Mouse (Mus musculus) testis, adult 2 months (tissue): Measurements from ENCODE around the gene Tph1. TPM values are rescaled to one million over a fixed set of nuclear protein-coding genes. Genes with fewer than 3 reads are reported as not detected.

ENCODE experiments used
- H3K27ac ChIP-seq: fragments of 200-500 bp; 2 replicates; pipeline ENCODE4 v1.5.1; 2012; ENCODE audit warnings: low read depth, low read length; ENCODE audit not compliant: control insufficient read depth, insufficient read depth
- H3K27me3 ChIP-seq: fragments of 200-500 bp; 2 replicates; pipeline ENCODE4 v1.6.1; 2012; ENCODE audit warnings: mild to moderate bottlenecking, low read length, moderate library complexity; ENCODE audit not compliant: control insufficient read depth, insufficient read depth
- H3K36me3 ChIP-seq: fragments of 200-500 bp; 2 replicates; pipeline ENCODE4 v1.6.1; 2012; ENCODE audit warnings: mild to moderate bottlenecking, low read length; ENCODE audit not compliant: control insufficient read depth, insufficient read depth
- H3K4me1 ChIP-seq: fragments of 200-500 bp; 2 replicates; pipeline ENCODE4 v1.6.1; 2012; ENCODE audit warnings: low read length; ENCODE audit not compliant: control insufficient read depth, insufficient read depth
- H3K4me3 ChIP-seq: fragments of 200-500 bp; 2 replicates; pipeline ENCODE4 v1.5.1; 2012; ENCODE audit warnings: low read depth, mild to moderate bottlenecking, low read length, moderate library complexity, mixed read lengths; ENCODE audit not compliant: control insufficient read depth
- CTCF ChIP-seq: fragments of 200-500 bp; IDR thresholded peaks from 2 replicates; pipeline ENCODE4 v1.5.1; 2012; ENCODE audit warnings: low read depth, mild to moderate bottlenecking, inconsistent platforms, low read length, moderate library complexity; ENCODE audit not compliant: control insufficient read depth, insufficient read depth, insufficient replicate concordance
- POLR2A ChIP-seq: fragments of 200-500 bp; IDR thresholded peaks from 2 replicates; pipeline ENCODE4 v1.6.1; 2012; ENCODE audit warnings: low read depth, mild to moderate bottlenecking, inconsistent platforms, low read length, moderate library complexity; ENCODE audit not compliant: control insufficient read depth
- polyA plus RNA-seq: library from polyadenylated mRNA; depleted of rRNA; stranded (reverse); fragments of >200 nt; gene quantifications from 2 replicates; pipeline ENCODE4 v1.2.3, GENCODE M21; 2012; rRNA removed

The Tph1 gene
- polyA plus RNA-seq = 0.22 TPM in 1 of 2 replicates, not detected in the other

DNA sequence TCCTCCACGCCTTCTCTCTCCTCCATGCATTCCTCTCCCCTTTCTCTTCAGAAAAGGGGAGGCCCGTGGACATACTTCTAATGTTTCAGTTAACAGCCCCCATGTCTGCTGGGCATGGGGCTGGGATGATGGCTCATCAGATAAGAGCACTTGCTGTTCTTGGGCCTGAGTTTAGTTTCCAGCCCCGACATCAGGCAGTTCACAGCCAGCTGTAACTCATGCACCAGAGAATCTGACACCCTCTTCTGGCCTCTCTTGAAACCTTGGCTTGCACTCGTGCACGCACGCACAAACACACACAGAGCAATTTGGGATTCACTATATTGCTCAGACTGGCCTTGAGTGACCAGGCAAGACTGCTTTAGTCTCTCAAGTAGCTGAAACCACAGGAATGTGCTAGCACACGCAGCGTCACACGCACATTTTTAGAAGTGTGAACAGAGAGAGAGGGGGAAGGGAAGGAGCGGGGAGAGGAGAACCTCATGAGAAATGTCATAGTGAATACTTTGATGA lies at the start of gene Tph1:
TSS of gene Tph1 (minus strand) at position 378 of the 513 bp plus-strand sequence.
- Histone ChIP-seq H3K4me1 (no peaks in the 10 kb centered on the region), H3K27ac (no peak within 1 kb of the TSS)
- TF ChIP-seq POLR2A = no peak
- TF ChIP-seq CTCF = no peak

DNA sequence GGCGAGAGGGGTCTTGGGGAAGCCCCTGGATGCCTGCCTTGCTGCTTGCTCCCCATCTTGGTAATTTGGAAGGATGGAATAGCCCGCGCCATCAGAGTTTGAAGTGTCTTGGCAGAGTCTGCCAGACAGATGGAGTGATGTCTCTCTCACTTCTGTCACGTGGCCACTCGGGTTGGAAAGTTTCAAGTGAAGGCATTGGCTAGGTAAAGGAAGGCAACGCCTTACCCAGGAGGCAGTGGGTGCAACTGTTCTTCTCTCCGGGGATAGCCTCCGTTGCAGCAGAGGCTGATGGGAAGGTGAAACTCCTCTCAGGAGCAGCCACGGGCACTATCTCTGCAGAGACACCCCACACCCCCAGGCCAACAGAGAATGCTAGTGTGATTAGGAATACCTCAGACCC lies 48.1 kb upstream of the Tph1 start:
- Histone ChIP-seq H3K27me3 (no peaks in the 10 kb centered on the region), H3K4me3 (no peak overlapping the region), H3K36me3 (no peaks in the 10 kb centered on the region), H3K4me1 (no peaks in the 10 kb centered on the region; the same call in none of the 2 replicates), H3K27ac (no peak overlapping the region)
- no peak for TF ChIP-seq CTCF
- TF ChIP-seq POLR2A = no peak

More for the DNA sequence above, at the start of gene Tph1:
- no peak within 1 kb of the TSS for H3K4me3 ChIP-seq
- no peaks in the 10 kb centered on the region for H3K27me3 ChIP-seq
- H3K36me3 ChIP-seq = no peaks in the 10 kb centered on the region

DNA sequence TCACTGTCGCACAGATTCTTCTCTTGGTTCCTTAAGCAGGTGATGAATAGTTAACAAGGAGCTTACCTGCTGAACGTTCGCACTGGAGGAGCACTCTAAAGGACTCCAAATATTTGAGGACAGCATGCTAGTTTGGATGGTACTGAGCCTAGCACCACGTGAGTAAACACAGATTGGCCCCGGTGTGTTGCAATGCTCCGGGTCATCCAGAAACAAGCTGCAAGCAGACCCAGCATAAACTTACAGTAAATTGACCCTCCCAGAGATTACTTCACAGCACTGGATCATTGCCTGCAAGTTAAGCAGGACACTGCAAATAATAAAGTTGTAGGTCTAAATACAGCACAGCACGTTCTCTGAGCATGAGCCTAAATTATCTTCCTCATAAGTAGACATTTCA lies 47.2 kb upstream of the Tph1 start:
- H3K4me1 ChIP-seq = no peaks in the 10 kb centered on the region; the same call in none of the 2 replicates
- TF ChIP-seq POLR2A = no peak
- no peak for TF ChIP-seq CTCF
- H3K36me3 ChIP-seq = no peaks in the 10 kb centered on the region
- H3K4me3 ChIP-seq = no peak overlapping the region
- H3K27me3 ChIP-seq = no peaks in the 10 kb centered on the region
- H3K27ac ChIP-seq = no peak overlapping the region

DNA sequence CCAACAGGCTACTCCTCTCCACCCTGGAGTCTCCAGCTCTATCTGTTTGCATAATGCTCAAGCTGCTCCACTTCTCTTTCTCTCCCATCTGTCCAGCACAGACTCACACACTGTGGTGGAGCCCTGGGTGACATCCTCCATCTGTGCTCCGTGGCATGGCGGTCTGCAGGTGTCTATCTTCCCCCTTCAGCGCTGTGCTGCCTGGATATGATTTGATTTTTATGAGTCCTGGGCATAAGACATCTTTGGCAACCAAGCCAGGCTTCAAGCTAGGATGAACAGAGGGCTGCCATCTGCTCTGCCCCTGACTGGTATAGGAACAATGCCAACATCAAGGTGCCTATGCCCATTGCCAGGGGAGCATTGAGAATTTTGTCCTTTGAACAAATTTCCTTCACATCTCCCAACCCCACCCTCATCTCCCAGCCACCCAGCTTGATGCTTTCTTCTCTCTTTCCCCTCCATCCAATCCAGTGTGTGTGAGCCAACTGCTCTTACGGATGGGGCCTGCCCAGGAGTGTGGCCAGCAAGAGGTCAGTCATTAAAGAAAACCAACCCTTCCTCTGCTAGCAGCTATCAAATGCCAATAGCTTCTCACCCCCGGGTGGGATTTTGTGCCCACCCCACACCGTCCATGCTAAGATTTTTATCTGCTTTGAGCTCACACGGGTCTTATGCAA lies 46.4 kb upstream of the Tph1 start:
- no peaks in the 10 kb centered on the region for H3K27me3 ChIP-seq

DNA sequence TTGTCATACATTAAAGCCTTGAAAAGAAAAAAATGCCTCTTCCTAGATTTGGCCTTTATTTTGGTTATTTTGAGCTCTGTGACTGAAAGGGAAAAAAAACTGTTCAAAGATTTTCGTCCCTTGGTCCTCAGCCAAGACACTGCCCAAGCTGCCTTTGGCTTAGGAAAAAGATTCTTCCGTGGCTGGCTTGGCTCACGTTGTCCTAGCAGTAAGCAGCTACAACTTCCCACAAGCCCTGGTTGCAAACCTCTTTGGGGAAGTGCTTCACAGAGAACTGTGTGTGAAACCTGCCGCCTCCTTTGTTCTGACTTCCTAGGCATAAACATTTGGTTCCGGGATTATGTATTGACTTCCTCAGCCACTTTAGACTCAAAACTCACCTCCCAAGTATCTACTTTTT lies 44.6 kb upstream of the Tph1 start:
- Histone ChIP-seq H3K4me3 (no peak overlapping the region), H3K27ac (no peak overlapping the region), H3K36me3 (no peaks in the 10 kb centered on the region), H3K4me1 (no peaks in the 10 kb centered on the region; the same call in none of the 2 replicates), H3K27me3 (no peaks in the 10 kb centered on the region)
- no peak for TF ChIP-seq CTCF
- TF ChIP-seq POLR2A = no peak

More for the DNA sequence above, 46.4 kb upstream of the Tph1 start:
- Histone ChIP-seq H3K4me3 (no peak overlapping the region), H3K4me1 (no peaks in the 10 kb centered on the region; the same call in none of the 2 replicates), H3K36me3 (no peaks in the 10 kb centered on the region), H3K27ac (no peak overlapping the region)
- TF ChIP-seq POLR2A (no peak), CTCF (no peak)

DNA sequence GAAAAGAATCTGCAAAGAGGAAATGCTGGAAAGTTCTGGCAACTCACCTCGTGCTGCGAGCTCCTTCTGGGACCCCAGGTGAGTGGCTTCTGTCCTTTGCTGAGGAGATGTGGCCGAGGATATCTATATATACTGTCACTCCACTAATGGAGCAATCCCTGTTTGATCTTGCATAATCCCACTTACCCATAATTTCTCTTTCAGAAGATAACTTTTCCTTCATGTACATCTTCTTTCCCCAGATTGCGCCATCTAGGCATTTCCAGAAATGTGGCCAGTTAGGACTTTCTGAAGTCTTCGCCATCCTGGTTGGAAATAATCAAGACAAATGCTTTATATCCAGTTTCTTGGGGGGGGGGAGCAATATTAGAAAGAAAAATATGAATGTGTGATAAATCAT lies 43.3 kb upstream of the Tph1 start, which contains the start of gene Saa3:
TSS of gene Saa3 (minus strand) at position 101 of the 400 bp plus-strand sequence.
- no peak for TF ChIP-seq CTCF
- TF ChIP-seq POLR2A = no peak
- no peaks in the 10 kb centered on the region for H3K36me3 ChIP-seq
- no peak within 1 kb of the TSS for H3K27ac ChIP-seq
- no peaks in the 10 kb centered on the region; the same call in none of the 2 replicates for H3K4me1 ChIP-seq
- H3K27me3 ChIP-seq = no peaks in the 10 kb centered on the region
- H3K4me3 ChIP-seq = no peak within 1 kb of the TSS

DNA sequence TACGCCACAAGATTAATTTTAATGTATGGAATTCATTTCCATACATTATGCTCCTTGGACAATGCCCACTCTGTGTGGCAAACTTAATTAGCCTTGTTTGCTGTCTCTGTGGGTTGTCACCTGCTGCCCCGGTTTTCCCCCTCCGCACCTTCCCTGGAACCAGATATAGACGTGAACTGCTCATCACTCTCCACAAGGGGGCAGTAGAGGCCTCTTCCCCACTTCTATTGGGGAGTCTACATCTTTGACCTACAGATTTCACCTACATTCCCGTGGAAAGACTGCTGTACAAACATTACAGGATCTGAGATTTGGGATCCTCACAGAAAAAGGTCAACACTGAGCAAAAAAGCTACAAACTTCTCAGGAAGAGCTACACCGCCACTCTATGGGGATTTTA lies 42.2 kb upstream of the Tph1 start:
- no peaks in the 10 kb centered on the region; the same call in 1 of the 2 replicates for H3K4me1 ChIP-seq
- H3K36me3 ChIP-seq = no peaks in the 10 kb centered on the region
- no peak overlapping the region for H3K27ac ChIP-seq
- H3K27me3 ChIP-seq = no peaks in the 10 kb centered on the region
- TF ChIP-seq CTCF = peak; percentile 72; the same call in 1 of the 2 replicates
- no peak for TF ChIP-seq POLR2A
- H3K4me3 ChIP-seq = no peak overlapping the region

DNA sequence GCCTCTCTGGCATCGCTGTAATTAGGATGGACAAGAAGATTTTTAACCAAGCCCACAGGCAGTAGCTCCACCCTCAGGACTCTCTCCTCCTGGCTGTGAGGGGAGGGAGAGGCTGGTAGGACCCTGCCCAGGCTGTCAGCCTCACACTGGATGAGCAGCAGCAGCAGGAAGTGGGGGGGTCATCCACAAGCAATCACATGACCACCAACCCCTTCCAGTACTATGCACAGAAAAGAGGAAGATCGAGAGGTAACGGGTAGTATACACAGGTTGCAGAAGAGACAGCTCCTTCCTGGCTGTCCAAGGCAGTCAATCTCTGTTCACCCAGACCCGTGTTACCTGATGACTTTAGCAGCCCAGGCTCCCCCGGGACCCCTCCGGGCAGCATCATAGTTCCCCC lies 39.9 kb upstream of the Tph1 start:
- no peaks in the 10 kb centered on the region for H3K27me3 ChIP-seq
- no peak for TF ChIP-seq POLR2A
- no peaks in the 10 kb centered on the region; the same call in none of the 2 replicates for H3K36me3 ChIP-seq
- no peaks in the 10 kb centered on the region; the same call in 1 of the 2 replicates for H3K4me1 ChIP-seq
- H3K27ac ChIP-seq = no peak overlapping the region
- no peak overlapping the region for H3K4me3 ChIP-seq
